Mouse (Mus musculus) heart, adult 9 months (tissue): Measurements from ENCODE around the gene Tpr.

ENCODE experiments used
- DNase-seq, 2 experiments: peaks; one replicate each; pipeline ENCODE4 v3.0.0; 2022; ENCODE audit warnings: low spot score in 2 of 2

Tpr gene

GRCm38 (mm10) chr1:150392638-150393487 is at the start of gene Tpr, which contains the start of gene Odr4:
Gene Tpr (plus strand): TSS chr1:150392838.
Gene Odr4 (minus strand): TSS chr1:150393080.
- peak; percentile 98 to 100 for DNase-seq

- no peak for DNase-seq
Measured at GRCm38 (mm10) chr1:150360864-150361263, 31.8 kb upstream of the Tpr start.

- no peak for DNase-seq
Measured at GRCm38 (mm10) chr1:150372895-150373294, 19.7 kb upstream of the Tpr start.

GRCm38 (mm10) chr1:150374247-150374646 is 18.4 kb upstream of the Tpr start:
- no peak for DNase-seq

- no peak for DNase-seq
Measured at GRCm38 (mm10) chr1:150384138-150384537, 8.5 kb upstream of the Tpr start.

- DNase-seq, result no peak
Measured at GRCm38 (mm10) chr1:150387572-150387971, 5.1 kb upstream of the Tpr start.

GRCm38 (mm10) chr1:150389390-150390129 is 3.1 kb upstream of the Tpr start:
- DNase-seq, result no peak

- no peak for DNase-seq
Measured at GRCm38 (mm10) chr1:150391931-150392637, 554 bp upstream of the Tpr start.

GRCm38 (mm10) chr1:150393488-150393852 is 832 bp downstream of the Tpr start:
- DNase-seq, result no peak

- DNase-seq, result no peak
Measured at GRCm38 (mm10) chr1:150396001-150396400, 3.4 kb downstream of the Tpr start.

GRCm38 (mm10) chr1:150403914-150404313 is 11.3 kb downstream of the Tpr start:
- no peak for DNase-seq

GRCm38 (mm10) chr1:150404555-150404954 is 11.9 kb downstream of the Tpr start:
- no peak for DNase-seq

- peak in 1 of 2 experiments; percentile 20 for DNase-seq
Measured at GRCm38 (mm10) chr1:150407285-150407684, 14.6 kb downstream of the Tpr start.

- DNase-seq, result no peak
Measured at GRCm38 (mm10) chr1:150409996-150410395, 17.4 kb downstream of the Tpr start.

- no peak for DNase-seq
Measured at GRCm38 (mm10) chr1:150416006-150416405, 23.4 kb downstream of the Tpr start.

- no peak for DNase-seq
Measured at GRCm38 (mm10) chr1:150418426-150418825, 25.8 kb downstream of the Tpr start.

GRCm38 (mm10) chr1:150425665-150426064 is 33.0 kb downstream of the Tpr start:
- DNase-seq, result peak; percentile 7 to 39

- no peak for DNase-seq
Measured at GRCm38 (mm10) chr1:150426216-150426615, 33.6 kb downstream of the Tpr start.

GRCm38 (mm10) chr1:150438641-150439040 is 46.0 kb downstream of the Tpr start:
- no peak for DNase-seq

GRCm38 (mm10) chr1:150441731-150442130 is 49.1 kb downstream of the Tpr start:
- no peak for DNase-seq

GRCm38 (mm10) chr1:150458977-150459376 is 66.3 kb downstream of the Tpr start:
- no peak for DNase-seq

- peak; percentile 29 to 34 for DNase-seq
Measured at GRCm38 (mm10) chr1:150459599-150459998, 67.0 kb downstream of the Tpr start.
